Mouse (Mus musculus) cerebellum, adult 2 months (tissue): ENCODE data around the gene Cldn4. TPM values are rescaled to one million over a fixed set of nuclear protein-coding genes. Genes with fewer than 3 reads are reported as not detected.
A peak's percentile ranks its signal among the peaks of the same experiment; 100 is the strongest.

Experiments used
- DNase-seq, 2 experiments: peaks; one replicate each; pipeline ENCODE4 v3.0.0; 2021
- H3K27ac ChIP-seq: fragments of 200-500 bp; 2 replicates; pipeline ENCODE4 v1.5.1; 2012; ENCODE audit warnings: low read length, control low read depth, inconsistent platforms; ENCODE audit not compliant: insufficient read depth
- H3K27me3 ChIP-seq: fragments of 200-500 bp; 2 replicates; pipeline ENCODE4 v1.6.1; 2012; ENCODE audit warnings: inconsistent platforms, mild to moderate bottlenecking, low read length, moderate library complexity; ENCODE audit not compliant: control insufficient read depth, insufficient read depth
- H3K4me1 ChIP-seq: fragments of 200-500 bp; 2 replicates; pipeline ENCODE4 v1.6.1; 2011; ENCODE audit warnings: low read length; ENCODE audit not compliant: control insufficient read depth, insufficient read depth
- H3K4me3 ChIP-seq: fragments of 200-500 bp; replicated peaks from 2 replicates; pipeline ENCODE3; 2011; ENCODE audit warnings: mild to moderate bottlenecking, low read depth, low read length, control low read depth; ENCODE audit not compliant: insufficient read depth
- CTCF ChIP-seq: fragments of 200-500 bp; IDR thresholded peaks from 2 replicates; pipeline ENCODE4 v1.5.1; 2011; ENCODE audit warnings: low read depth, mild to moderate bottlenecking, control low read depth, low read length, moderate library complexity, borderline replicate concordance; ENCODE audit not compliant: insufficient read depth
- POLR2A ChIP-seq: fragments of 200-500 bp; IDR thresholded peaks from 2 replicates; pipeline ENCODE4 v1.6.1; 2011; ENCODE audit warnings: low read length, control low read depth, borderline replicate concordance; ENCODE audit not compliant: insufficient read depth
- WGBS: fragments of 180-500 bp; shearing (Covaris S2); methylation state at CpG from one replicate; pipeline ENCODE4 v1.1.7; 2018; 5-methylcytosine and 5-hydroxymethylcytosine counted together
- polyA plus RNA-seq: library from polyadenylated mRNA; depleted of rRNA; stranded (reverse); fragments of >200 nt; gene quantifications from 2 replicates; pipeline ENCODE4 v1.2.3, GENCODE M21; 2012; rRNA removed

The Cldn4 gene
- 0.07 TPM in 1 of 2 replicates, not detected in the other for polyA plus RNA-seq

DNA sequence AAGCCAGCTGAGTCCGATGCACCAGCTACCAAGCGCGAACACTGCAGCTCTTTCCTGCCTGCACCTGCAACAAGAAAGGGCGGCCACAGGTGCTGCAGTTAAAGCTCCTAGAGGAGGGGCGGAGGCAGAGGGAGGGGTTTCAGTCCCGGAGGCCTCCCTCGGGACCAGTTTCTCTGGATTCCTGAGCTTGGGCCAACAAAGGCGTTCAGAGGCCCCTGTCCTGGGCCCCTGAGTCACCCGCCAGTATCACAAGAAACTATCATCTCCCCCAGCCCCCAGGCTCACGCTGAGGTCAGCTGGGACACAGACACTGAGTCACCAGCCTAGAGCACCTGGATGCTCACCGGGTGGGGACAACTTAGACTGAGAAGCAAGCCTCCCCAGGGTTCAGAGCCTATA lies at the start of gene Cldn4:
Gene Cldn4 (minus strand): TSS at position 78 of the 399 bp plus-strand sequence.
- WGBS, result 17% methylated on average over 11 of the region's 11 CpGs
- H3K4me1 ChIP-seq, result 0 out of 2 replicates have a peak, but pooled peaks cover 2% of the 10 kb centered on the region

DNA sequence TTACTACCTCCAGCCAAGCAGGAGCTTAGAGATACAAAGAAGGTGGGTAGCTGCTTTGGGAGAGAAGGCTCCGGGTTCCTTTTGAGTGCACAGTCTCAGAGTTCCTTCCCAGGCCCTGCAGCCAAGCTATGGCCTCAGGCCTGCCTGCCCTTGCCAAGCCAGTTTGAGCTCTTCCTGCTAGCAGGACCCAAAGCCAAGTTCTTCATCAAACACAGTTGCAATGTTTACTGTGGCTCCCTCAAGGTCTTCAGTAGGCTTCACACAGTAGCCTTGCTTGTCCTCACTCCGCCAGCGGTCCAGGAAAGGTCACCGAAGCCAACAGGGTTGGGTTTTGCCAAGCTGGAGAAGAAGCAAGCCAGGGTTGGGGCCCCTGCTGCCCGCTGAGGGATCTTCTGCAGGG lies 45.8 kb upstream of the Cldn4 start:
- H3K27ac ChIP-seq, result no peak overlapping the region
- WGBS, result 68% methylated on average over 5 of the region's 5 CpGs
- no peak for DNase-seq
- TF ChIP-seq POLR2A, result no peak
- no peak for TF ChIP-seq CTCF
- H3K4me1 ChIP-seq, result no peaks in the 10 kb centered on the region
- H3K4me3 ChIP-seq, result no peak overlapping the region
- H3K27me3 ChIP-seq, result no peaks in the 10 kb centered on the region

More for the DNA sequence above, at the start of gene Cldn4:
- TF ChIP-seq POLR2A (no peak), CTCF (no peak)
- Histone ChIP-seq H3K27ac (no peak within 1 kb of the TSS), H3K27me3 (no peaks in the 10 kb centered on the region), H3K4me3 (no peak within 1 kb of the TSS)
- DNase-seq, result no peak

DNA sequence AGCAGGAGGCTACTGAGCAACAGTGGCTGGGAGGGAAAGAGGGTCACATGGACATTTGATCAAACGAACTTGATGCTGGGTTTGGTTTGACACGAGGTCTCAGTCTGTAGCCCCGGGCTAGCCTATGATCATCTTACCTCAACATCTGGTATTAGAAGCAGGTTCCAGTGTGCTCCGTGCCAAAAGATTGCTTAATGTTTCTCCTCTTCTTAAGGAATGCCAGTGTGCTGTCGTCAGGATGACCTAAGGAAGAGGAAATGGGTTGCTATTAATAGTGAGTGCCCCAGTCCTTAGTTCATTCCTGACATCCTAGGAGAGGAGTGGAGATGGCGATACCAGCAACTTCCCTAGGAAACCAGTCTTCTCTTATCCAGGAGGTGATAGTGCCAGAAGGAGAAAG lies 43.0 kb upstream of the Cldn4 start:
- Histone ChIP-seq H3K27ac (no peak overlapping the region), H3K27me3 (no peaks in the 10 kb centered on the region; the same call in 1 of the 2 replicates), H3K4me3 (no peak overlapping the region), H3K4me1 (no peaks in the 10 kb centered on the region)
- TF ChIP-seq POLR2A (no peak), CTCF (no peak)
- WGBS, result 76% methylated on average over 6 of the region's 6 CpGs
- no peak for DNase-seq

DNA sequence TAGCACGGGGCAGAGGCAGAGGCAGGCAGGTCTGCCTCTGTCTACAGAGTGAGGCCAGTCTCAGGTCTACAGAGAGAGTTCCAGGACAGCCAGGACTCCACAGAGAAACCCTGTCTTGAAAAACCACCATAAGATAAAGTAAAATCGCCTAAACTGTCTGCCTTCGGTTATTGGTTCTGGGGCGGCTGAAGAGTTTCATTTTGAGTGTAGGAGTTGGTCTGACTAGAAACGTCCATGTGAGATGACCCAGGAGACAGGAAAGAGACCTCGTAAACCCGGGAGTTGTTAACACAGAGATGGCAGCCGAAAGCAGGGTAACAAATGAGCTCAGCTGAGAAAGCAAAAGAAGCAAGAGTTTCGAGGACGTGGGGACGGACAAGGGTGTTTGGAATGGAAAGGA lies 42.4 kb upstream of the Cldn4 start:
- no peak overlapping the region for H3K27ac ChIP-seq
- H3K4me3 ChIP-seq, result no peak overlapping the region
- TF ChIP-seq CTCF (no peak), POLR2A (no peak)
- no peaks in the 10 kb centered on the region for H3K4me1 ChIP-seq
- H3K27me3 ChIP-seq, result no peaks in the 10 kb centered on the region; the same call in 1 of the 2 replicates
- no peak for DNase-seq
- WGBS, result 79% methylated on average over 11 of the region's 11 CpGs

DNA sequence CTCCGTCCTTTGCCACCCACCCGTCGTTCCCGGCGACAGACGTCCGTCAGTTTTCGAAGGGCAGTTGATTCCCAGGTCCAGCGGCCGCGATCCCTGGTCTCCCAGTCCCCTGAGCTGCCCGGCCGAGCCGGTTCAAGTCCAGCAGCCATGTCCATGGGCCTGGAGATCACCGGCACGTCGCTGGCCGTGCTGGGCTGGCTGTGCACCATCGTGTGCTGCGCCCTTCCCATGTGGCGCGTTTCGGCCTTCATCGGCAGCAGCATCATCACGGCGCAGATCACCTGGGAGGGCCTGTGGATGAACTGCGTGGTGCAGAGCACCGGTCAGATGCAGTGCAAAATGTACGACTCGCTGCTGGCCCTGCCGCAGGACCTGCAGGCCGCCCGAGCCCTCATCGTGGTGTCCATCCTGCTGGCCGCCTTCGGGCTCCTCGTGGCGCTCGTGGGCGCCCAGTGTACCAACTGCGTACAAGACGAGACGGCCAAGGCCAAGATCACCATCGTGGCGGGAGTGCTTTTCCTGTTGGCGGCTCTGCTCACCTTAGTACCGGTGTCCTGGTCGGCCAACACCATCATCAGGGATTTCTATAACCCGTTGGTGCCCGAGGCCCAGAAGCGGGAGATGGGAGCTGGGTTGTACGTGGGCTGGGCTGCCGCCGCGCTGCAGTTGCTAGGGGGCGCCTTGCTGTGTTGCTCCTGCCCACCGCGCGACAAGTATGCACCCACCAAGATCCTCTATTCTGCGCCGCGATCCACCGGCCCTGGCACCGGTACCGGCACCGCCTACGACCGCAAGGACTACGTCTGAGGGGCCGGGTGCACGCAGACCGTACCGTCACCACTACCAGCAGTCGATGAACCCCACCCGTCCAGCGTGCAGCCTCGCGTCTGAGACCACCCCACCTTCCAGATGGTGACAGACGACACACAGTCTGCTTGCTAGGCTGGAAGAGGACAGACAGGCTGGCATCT lies 39.8 kb upstream of the Cldn4 start:
- DNase-seq, result peak in 1 of 2 experiments; percentile 14
- Histone ChIP-seq H3K4me1 (no peaks in the 10 kb centered on the region), H3K4me3 (no peak overlapping the region), H3K27ac (no peak overlapping the region), H3K27me3 (no peaks in the 10 kb centered on the region; the same call in 1 of the 2 replicates)
- 4% methylated on average over 79 of the region's 79 CpGs for WGBS
- TF ChIP-seq POLR2A, result no peak
- TF ChIP-seq CTCF, result no peak

DNA sequence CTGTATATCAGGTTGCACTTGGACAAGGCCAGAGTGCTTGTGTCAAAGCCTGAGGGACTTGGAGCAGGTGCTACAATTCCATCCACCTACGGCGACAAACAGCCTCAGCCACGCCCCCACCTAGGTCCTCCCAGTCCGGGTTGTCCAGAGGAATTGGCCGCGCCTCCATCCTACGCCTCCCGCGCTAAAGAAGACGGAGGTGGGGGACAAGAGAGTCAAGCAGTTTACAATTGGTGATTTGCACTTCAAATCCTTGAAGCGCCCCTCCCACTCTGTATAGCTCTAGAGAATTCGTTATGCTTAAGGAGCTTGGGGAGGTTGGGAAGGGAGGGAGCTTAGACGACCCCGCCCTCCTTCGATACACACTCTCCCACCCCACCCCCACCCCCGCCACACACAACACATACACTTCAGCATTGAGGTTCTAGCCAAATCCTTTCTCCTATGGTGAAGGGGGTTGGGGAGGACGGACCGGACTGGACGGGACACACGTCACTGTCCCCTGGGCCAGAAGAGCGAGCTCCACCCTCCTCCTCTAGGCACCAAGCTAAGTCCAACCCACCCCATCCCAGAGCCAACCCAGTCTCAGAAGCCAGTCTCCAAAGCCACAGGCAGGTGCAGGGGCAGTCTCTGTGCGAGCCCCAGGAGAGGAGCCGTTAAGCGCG lies 39.0 kb upstream of the Cldn4 start, which contains the start of gene Cldn3:
Gene Cldn3 (plus strand): TSS at position 582 of the 665 bp plus-strand sequence.
- no peak for TF ChIP-seq POLR2A
- TF ChIP-seq CTCF, result no peak
- Histone ChIP-seq H3K4me1 (no peaks in the 10 kb centered on the region), H3K27ac (no peak within 1 kb of the TSS), H3K4me3 (no peak within 1 kb of the TSS), H3K27me3 (no peaks in the 10 kb centered on the region; the same call in 1 of the 2 replicates)
- DNase-seq, result no peak
- WGBS, result 3% methylated on average over 25 of the region's 25 CpGs

DNA sequence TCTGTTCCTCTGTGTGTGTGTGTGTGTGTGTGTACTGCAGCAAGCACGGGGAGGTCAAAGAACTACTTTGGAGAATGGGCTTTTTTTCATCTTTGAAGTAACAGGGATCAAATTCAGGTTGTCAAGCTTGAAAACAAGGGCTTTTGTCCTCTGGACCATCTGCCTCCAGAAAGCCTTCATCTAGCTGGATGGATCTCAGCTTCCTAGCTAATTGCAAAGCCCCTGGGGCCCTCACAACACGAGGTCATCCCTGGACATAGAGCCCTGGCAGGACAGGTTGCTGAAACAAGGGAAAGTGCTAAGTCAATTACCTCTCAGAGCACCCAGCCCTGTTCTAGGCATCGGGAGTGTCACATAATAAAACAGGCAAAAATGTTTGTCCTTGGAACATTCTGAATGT lies 37.0 kb upstream of the Cldn4 start:
- Histone ChIP-seq H3K27me3 (no peaks in the 10 kb centered on the region; the same call in 1 of the 2 replicates), H3K4me1 (no peaks in the 10 kb centered on the region), H3K27ac (no peak overlapping the region), H3K4me3 (no peak overlapping the region)
- 33% methylated on average over 3 of the region's 3 CpGs for WGBS
- no peak for DNase-seq
- no peak for TF ChIP-seq POLR2A
- no peak for TF ChIP-seq CTCF

DNA sequence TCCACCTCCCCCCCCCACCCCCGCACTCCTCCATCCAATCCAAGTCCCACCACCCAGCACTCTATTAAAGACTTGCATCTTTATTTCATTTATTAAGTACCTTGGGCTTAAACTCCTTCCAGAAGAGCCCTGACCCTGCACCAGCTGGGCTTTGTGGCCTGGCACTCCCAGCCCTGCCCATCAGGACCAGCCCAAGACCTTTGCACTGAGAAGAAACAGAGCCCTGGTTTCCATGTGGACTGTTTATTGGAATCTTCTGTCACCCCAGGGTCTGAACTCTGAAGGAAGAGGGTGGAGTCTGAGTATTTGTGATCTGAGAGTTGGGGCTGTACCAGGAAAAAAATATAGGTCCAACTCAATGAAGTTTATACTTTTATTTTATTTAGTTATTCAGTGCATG lies 36.4 kb upstream of the Cldn4 start:
- no peaks in the 10 kb centered on the region for H3K4me1 ChIP-seq
- WGBS, result 100% methylated on average over 1 of the region's 1 CpGs
- H3K4me3 ChIP-seq, result no peak overlapping the region
- no peak for DNase-seq
- TF ChIP-seq CTCF (no peak), POLR2A (no peak)
- no peaks in the 10 kb centered on the region; the same call in 1 of the 2 replicates for H3K27me3 ChIP-seq
- no peak overlapping the region for H3K27ac ChIP-seq
